18 mouse cellular contexts compared by ENCODE assay signal in the genomic region with DNA sequence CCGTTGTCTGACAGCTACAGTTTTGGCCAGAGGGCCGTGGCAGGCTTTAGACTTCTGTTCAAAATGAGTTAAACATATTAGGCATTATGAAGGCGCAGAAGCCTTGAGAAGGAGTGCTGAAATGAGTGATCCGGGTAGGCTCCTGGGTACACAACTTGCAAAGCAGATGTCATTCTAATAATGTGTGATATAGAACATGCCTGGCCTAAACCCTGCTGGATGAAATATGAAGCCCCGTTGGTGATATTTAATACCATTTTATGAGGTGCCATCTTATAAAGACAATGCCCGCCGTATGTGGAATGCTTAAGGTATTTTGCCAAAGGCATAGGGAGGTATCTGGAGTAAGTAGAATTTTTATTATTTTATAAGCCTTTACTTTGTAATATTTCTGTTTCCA.
DNase-seq lines count a peak whose midpoint lies in the region; ATAC-seq lines count a peak whose summit lies in the region.
"Had no signal": no experiment of that assay in that cellular context is flagged by ENCODE, and none has a peak within 500 bp of the region (broad histone marks: within the 10 kb centered on the region; RNA-seq: fewer than 3 reads in every experiment).

No protein-coding gene starts in this region.

- WGBS in limb, embryonic 11.5 days, result 54% methylated on average over 7 of the region's 7 CpGs
- 69% methylated on average over 7 of the region's 7 CpGs for WGBS in limb, embryonic 10.5 days
- 26% methylated on average over 7 of the region's 7 CpGs for whole genome bisulfite sequencing in limb, embryonic 13.5 days
- WGBS in intestine, embryonic 15.5 days, result 76% methylated on average over 7 of the region's 7 CpGs

- 0 out of 2 replicates have a peak, but pooled peaks have one; percentile 47 for ATAC-seq in limb, embryonic 11.5 days (ENCODE audit: insufficient number of reproducible peaks, low FRiP score, low TSS enrichment, low read depth)
- ATAC-seq in limb, embryonic 13.5 days (ENCODE audit: low FRiP score, low read depth), result peak; percentile 72; the same call in 1 of the 2 replicates
- no peak for ATAC-seq in intestine, embryonic 15.5 days
- ATAC-seq: forebrain, embryonic 13.5 days; forebrain, embryonic 15.5 days; forebrain, postnatal 0 days had no signal

- no peaks in the 10 kb centered on the region for H3K4me1 ChIP-seq in limb, embryonic 11.5 days (ENCODE audit: control insufficient read depth, insufficient read depth, low read length)
- H3K4me1 ChIP-seq in limb, embryonic 10.5 days, result 0 out of 2 replicates have a peak, but pooled peaks cover 3% of the 10 kb centered on the region
- peaks cover 15% of the 10 kb centered on the region for H3K4me1 ChIP-seq in limb, embryonic 13.5 days
- no peaks in the 10 kb centered on the region for H3K4me1 ChIP-seq in intestine, embryonic 15.5 days (replicated peaks)
- H3K4me1 ChIP-seq: embryonic facial prominence, embryonic 10.5 days; embryonic facial prominence, embryonic 12.5 days; forebrain, embryonic 13.5 days; forebrain, embryonic 15.5 days had no signal

- peak; percentile 37 for DNase-seq in limb, embryonic 11.5 days (ENCODE audit: low spot score)
- DNase-seq in limb, embryonic 10.5 days (ENCODE audit: low spot score), result no peak
- DNase-seq in adrenal gland, adult 8-10 months, result no peak
- DNase-seq: adrenal gland, adult 2 months; adrenal gland, postnatal 14 days; adrenal gland, postnatal 36 days; cerebellum, adult 11-12 months; cerebellum, adult 2 months; cerebellum, adult 9-10 months; cerebellum, postnatal 10 days; cerebellum, postnatal 25 days; forebrain, postnatal 0 days had no signal

- H3K4me2 ChIP-seq in limb, embryonic 11.5 days (ENCODE audit: low read depth, severe bottlenecking), result no peak overlapping the region
- no peak overlapping the region for H3K4me2 ChIP-seq in limb, embryonic 13.5 days (replicated peaks)
- no peak overlapping the region for H3K4me2 ChIP-seq in intestine, embryonic 15.5 days (replicated peaks)
- H3K4me2 ChIP-seq: embryonic facial prominence, embryonic 12.5 days; forebrain, embryonic 13.5 days; forebrain, embryonic 15.5 days had no signal

- no peak overlapping the region for H3K27ac ChIP-seq in limb, embryonic 11.5 days (replicated peaks; ENCODE audit: low read depth, low read length)
- no peak overlapping the region for H3K27ac ChIP-seq in limb, embryonic 10.5 days
- H3K27ac ChIP-seq in limb, embryonic 13.5 days, result no peak overlapping the region
- no peak overlapping the region for H3K27ac ChIP-seq in intestine, embryonic 15.5 days
- H3K27ac ChIP-seq: embryonic facial prominence, embryonic 10.5 days; embryonic facial prominence, embryonic 12.5 days; forebrain, embryonic 13.5 days; forebrain, embryonic 15.5 days had no signal

- H3K4me3 ChIP-seq in limb, embryonic 11.5 days (ENCODE audit: low read depth, low read length), result no peak overlapping the region
- H3K4me3 ChIP-seq in limb, embryonic 10.5 days, result no peak overlapping the region
- H3K4me3 ChIP-seq in limb, embryonic 13.5 days, result no peak overlapping the region
- H3K4me3 ChIP-seq in intestine, embryonic 15.5 days (replicated peaks), result no peak overlapping the region
- H3K4me3 ChIP-seq: embryonic facial prominence, embryonic 10.5 days; embryonic facial prominence, embryonic 12.5 days; forebrain, embryonic 13.5 days; forebrain, embryonic 15.5 days had no signal

- H3K9ac ChIP-seq in limb, embryonic 11.5 days (ENCODE audit: low read length), result no peak overlapping the region
- H3K9ac ChIP-seq in limb, embryonic 13.5 days, result no peak overlapping the region
- H3K9ac ChIP-seq in intestine, embryonic 15.5 days, result no peak overlapping the region
- H3K9ac ChIP-seq: embryonic facial prominence, embryonic 12.5 days; forebrain, embryonic 13.5 days; forebrain, embryonic 15.5 days; forebrain, postnatal 0 days had no signal

- no peaks in the 10 kb centered on the region for H3K36me3 ChIP-seq in limb, embryonic 11.5 days (ENCODE audit: control insufficient read depth, insufficient read depth, low read length)
- no peaks in the 10 kb centered on the region for H3K36me3 ChIP-seq in limb, embryonic 10.5 days
- no peaks in the 10 kb centered on the region for H3K36me3 ChIP-seq in limb, embryonic 13.5 days
- no peaks in the 10 kb centered on the region for H3K36me3 ChIP-seq in intestine, embryonic 15.5 days
- H3K36me3 ChIP-seq: embryonic facial prominence, embryonic 10.5 days; embryonic facial prominence, embryonic 12.5 days; forebrain, embryonic 15.5 days had no signal

- no peaks in the 10 kb centered on the region for H3K27me3 ChIP-seq in limb, embryonic 11.5 days (ENCODE audit: control insufficient read depth, insufficient read depth, low read length)
- no peaks in the 10 kb centered on the region for H3K27me3 ChIP-seq in limb, embryonic 10.5 days (ENCODE audit: low read depth, poor library complexity, severe bottlenecking)
- peaks cover 3% of the 10 kb centered on the region; the same call in 1 of the 2 replicates for H3K27me3 ChIP-seq in limb, embryonic 13.5 days
- no peaks in the 10 kb centered on the region for H3K27me3 ChIP-seq in intestine, embryonic 15.5 days (replicated peaks)
- H3K27me3 ChIP-seq: embryonic facial prominence, embryonic 12.5 days; forebrain, embryonic 13.5 days; forebrain, embryonic 15.5 days had no signal

- no peaks in the 10 kb centered on the region for H3K9me3 ChIP-seq in limb, embryonic 11.5 days (ENCODE audit: control insufficient read depth, low read length)
- H3K9me3 ChIP-seq in limb, embryonic 10.5 days (replicated peaks), result no peaks in the 10 kb centered on the region
- peaks cover 4% of the 10 kb centered on the region; the same call in 1 of the 2 replicates for H3K9me3 ChIP-seq in limb, embryonic 13.5 days
- H3K9me3 ChIP-seq in intestine, embryonic 15.5 days, result no peaks in the 10 kb centered on the region
- H3K9me3 ChIP-seq: forebrain, embryonic 15.5 days had no signal
